Mouse (Mus musculus) midbrain, postnatal 0 days (tissue): Measurements from ENCODE around the gene Kti12. TPM values are rescaled to one million over a fixed set of nuclear protein-coding genes. Genes with fewer than 3 reads are reported as not detected.

Experiments used
- ATAC-seq: fragments of 200-750 bp; cut with Nextera tagmentation; 2 replicates; pipeline ENCODE4 v1.8.0; 2017; ENCODE audit warnings: moderate number of reproducible peaks, mild to moderate bottlenecking, moderate TSS enrichment, moderate library complexity; ENCODE audit not compliant: low FRiP score
- DNase-seq: peaks from one replicate; pipeline ENCODE4 v3.0.0-alpha.2; 2015; ENCODE audit warnings: low spot score
- H3K27ac ChIP-seq: fragments of 300-500 bp; sonication (generic); 2 replicates; pipeline ENCODE4 v1.5.1; 2014; ENCODE audit warnings: low read depth, mild to moderate bottlenecking, low read length, mixed read lengths
- H3K27me3 ChIP-seq: fragments of 300-500 bp; sonication (generic); 2 replicates; pipeline ENCODE4 v1.6.1; 2014; ENCODE audit warnings: low read length, control low read depth, mixed read lengths; ENCODE audit not compliant: insufficient read depth
- H3K36me3 ChIP-seq: fragments of 300-500 bp; sonication (generic); 2 replicates; pipeline ENCODE4 v1.6.1; 2014; ENCODE audit warnings: low read length, control low read depth, mixed read lengths; ENCODE audit not compliant: insufficient read depth
- H3K4me1 ChIP-seq: fragments of 300-500 bp; sonication (generic); 2 replicates; pipeline ENCODE4 v1.6.1; 2014; ENCODE audit warnings: mild to moderate bottlenecking, control low read depth, antibody characterized with exemption, low read length, mixed read lengths; ENCODE audit not compliant: insufficient read depth
- H3K4me2 ChIP-seq: fragments of 300-500 bp; sonication (generic); 2 replicates; pipeline ENCODE4 v1.6.1; 2014; ENCODE audit warnings: low read depth, mild to moderate bottlenecking, low read length, mixed read lengths; ENCODE audit not compliant: poor library complexity, severe bottlenecking
- H3K4me3 ChIP-seq: fragments of 300-500 bp; sonication (generic); 2 replicates; pipeline ENCODE4 v1.5.1; 2014; ENCODE audit warnings: low read depth, mild to moderate bottlenecking, low read length, moderate library complexity
- H3K9ac ChIP-seq: fragments of 300-500 bp; sonication (generic); replicated peaks from 2 replicates; pipeline ENCODE4 v1.6.1; 2014; ENCODE audit warnings: mild to moderate bottlenecking, low read length, moderate library complexity, mixed read lengths; ENCODE audit not compliant: poor library complexity, severe bottlenecking
- H3K9me3 ChIP-seq: fragments of 300-500 bp; sonication (generic); 2 replicates; pipeline ENCODE4 v1.6.1; 2016; ENCODE audit warnings: low read length, control low read depth
- CTCF ChIP-seq: IDR thresholded peaks from 2 replicates; pipeline ENCODE4 v1.5.1; 2016; ENCODE audit warnings: antibody characterized with exemption, mild to moderate bottlenecking
- WGBS: fragments of 180-500 bp; shearing (Covaris S2); extraction: QIAGEN DNeasy Blood & Tissue Kit; methylation state at CpG from one replicate; pipeline ENCODE4 v1.1.7; 2014; 5-methylcytosine and 5-hydroxymethylcytosine counted together
- polyA plus RNA-seq: library from polyadenylated mRNA; unstranded; fragments of >200 nt; fragmentation: Nextera tagmentation; extraction: Ambion mirVana; gene quantifications from 2 replicates; pipeline ENCODE4 v1.2.1, GENCODE M21; 2015
- total RNA-seq: library from RNA; depleted of rRNA; stranded (reverse); fragments of >200 nt; gene quantifications from 2 replicates; pipeline ENCODE4 v1.2.3, GENCODE M21; 2014; rRNA removed

The Kti12 gene
- total and polyA plus RNA-seq, 2 experiments from 2014 or later, result 21.2 to 34.4 TPM

DNA sequence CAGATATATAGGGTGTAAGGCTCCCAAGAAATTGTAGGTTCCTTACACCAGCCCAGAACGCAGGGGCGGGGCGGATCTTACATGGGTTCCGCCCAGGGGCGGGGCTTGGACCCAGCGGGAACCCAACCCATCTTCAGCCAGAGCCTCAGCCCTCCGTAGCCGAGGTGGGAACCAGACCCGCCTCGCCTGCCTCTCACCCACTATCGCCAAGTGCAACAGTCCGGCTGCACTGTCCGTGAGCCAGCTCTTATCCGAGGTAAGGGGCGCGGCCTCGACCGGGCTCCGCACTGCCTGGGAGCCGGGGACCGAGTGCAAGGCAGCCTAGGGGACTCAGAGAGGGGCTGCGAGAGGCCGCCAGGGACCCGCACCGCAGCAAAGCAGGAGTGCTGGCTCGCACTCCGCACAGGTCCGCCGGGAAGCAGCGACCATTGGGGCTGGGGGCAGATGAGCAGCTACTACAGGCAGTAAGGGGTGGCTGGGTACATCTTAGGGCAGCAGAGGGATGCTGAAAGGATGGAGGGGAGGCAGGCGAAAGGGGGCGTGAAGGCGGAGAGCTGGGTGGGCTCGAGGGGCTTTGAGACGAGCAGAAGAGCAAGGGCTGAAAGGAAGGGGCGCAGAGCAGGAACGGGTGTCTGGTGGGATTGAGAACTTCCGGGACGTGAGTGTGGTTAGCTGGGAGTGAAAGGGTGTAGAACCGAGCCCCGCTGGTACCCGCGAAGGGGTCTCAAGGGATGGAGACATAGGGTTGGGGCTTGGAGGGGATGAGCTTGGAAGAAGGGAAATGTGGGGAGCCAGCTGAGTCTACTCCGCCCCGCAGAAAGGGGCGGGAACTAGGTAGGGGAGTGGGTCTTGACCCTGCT is 31.6 kb downstream of the Kti12 start, which contains the start of gene Rab3b:
TSS of gene Rab3b (plus strand) at position 101 of the 860 bp plus-strand sequence.
- Histone ChIP-seq H3K4me2 (peak within 1 kb of the TSS; percentile 70), H3K27me3 (no peaks in the 10 kb centered on the region), H3K36me3 (no peaks in the 10 kb centered on the region), H3K9ac (peak within 1 kb of the TSS; percentile 87), H3K4me1 (no peaks in the 10 kb centered on the region), H3K4me3 (peak within 1 kb of the TSS; percentile 82), H3K27ac (peak within 1 kb of the TSS; percentile 74), H3K9me3 (no peaks in the 10 kb centered on the region)
- ATAC-seq, result peak; percentile 88
- under 1% methylated on average over 46 of the region's 46 CpGs for WGBS
- 0 out of 2 replicates have a peak, but pooled peaks have one; percentile 2 for TF ChIP-seq CTCF
- DNase-seq, result peak; percentile 80

DNA sequence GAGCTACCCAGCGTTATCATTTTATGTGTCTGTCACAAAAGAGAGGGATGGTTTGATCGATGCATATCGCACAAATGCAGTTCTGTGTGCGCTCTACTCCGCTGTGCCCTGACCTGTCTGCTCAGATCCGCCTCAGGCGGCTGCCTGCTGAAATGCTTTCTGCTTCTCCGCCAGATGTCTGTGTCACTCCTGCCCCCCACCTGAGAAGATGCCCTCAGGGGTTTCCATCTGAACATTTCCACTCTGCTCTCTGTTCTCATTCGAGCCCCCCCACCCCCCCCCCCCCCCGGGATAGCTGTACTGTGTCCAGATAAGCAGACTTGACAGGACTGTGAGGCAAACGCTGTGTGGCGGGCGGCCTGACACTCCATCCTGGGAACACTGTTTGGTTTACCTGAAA is 36.2 kb downstream of the Kti12 start:
- Histone ChIP-seq H3K27ac (no peak overlapping the region), H3K9ac (no peak overlapping the region), H3K4me2 (no peak overlapping the region), H3K27me3 (no peaks in the 10 kb centered on the region), H3K9me3 (no peaks in the 10 kb centered on the region), H3K4me3 (no peak overlapping the region), H3K36me3 (no peaks in the 10 kb centered on the region), H3K4me1 (no peaks in the 10 kb centered on the region)
- WGBS, result 54% methylated on average over 13 of the region's 13 CpGs
- no peak for TF ChIP-seq CTCF
- peak; percentile 12 for DNase-seq
- ATAC-seq, result no peak

DNA sequence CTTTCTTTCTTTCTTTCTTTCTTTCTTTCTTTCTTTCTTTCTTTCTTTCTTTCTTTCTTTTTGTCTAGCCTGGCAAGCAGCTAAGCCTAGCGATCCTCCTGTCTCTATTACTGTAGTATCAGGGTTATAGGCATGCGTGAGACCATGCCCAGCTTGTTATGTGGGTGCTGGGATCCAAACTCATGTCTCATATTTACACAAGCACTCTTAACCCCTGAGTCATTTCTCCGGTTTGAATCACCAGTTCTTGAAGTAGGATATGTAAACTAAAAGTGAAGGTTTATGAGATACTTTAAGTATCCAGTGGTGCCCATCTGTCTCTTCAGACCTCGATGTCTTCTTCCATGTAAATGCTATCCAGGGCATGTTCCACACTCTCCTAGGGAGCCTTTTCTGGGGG is 39.9 kb downstream of the Kti12 start:
- Histone ChIP-seq H3K9me3 (no peaks in the 10 kb centered on the region), H3K4me1 (no peaks in the 10 kb centered on the region), H3K27ac (no peak overlapping the region), H3K36me3 (0 out of 2 replicates have a peak, but pooled peaks cover 3% of the 10 kb centered on the region), H3K27me3 (no peaks in the 10 kb centered on the region), H3K9ac (no peak overlapping the region), H3K4me3 (no peak overlapping the region), H3K4me2 (no peak overlapping the region)
- DNase-seq, result no peak
- TF ChIP-seq CTCF, result no peak
- ATAC-seq, result no peak
- WGBS, result 92% methylated on average over 4 of the region's 4 CpGs

DNA sequence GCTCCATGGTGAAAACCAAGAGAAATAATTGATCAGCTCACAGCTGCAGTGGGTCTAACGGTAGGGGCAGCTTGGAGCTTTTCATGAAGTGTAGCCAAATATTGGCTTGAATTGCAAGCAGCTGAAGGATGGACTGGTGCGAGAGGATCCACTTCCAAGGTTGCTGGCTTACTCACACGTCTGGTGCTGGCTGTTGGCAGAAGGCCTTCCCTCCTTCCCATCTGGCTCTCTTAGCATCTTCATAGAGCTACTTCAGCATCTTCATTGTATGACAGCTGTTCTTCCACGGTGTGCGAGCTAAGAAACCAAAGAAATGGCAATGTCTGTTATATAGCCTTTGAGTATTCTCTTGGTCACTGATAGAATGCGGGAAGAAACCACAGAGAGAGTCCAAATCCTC is 43.3 kb downstream of the Kti12 start:
- H3K4me1 ChIP-seq, result no peaks in the 10 kb centered on the region
- H3K4me2 ChIP-seq, result no peak overlapping the region
- no peak overlapping the region for H3K4me3 ChIP-seq
- H3K27ac ChIP-seq, result no peak overlapping the region
- DNase-seq (peak; percentile 18), ATAC-seq (no peak)
- no peaks in the 10 kb centered on the region for H3K9me3 ChIP-seq
- no peak overlapping the region for H3K9ac ChIP-seq
- no peaks in the 10 kb centered on the region for H3K27me3 ChIP-seq
- 84% methylated on average over 6 of the region's 6 CpGs for WGBS
- no peak for TF ChIP-seq CTCF
- H3K36me3 ChIP-seq, result 0 out of 2 replicates have a peak, but pooled peaks cover 5% of the 10 kb centered on the region

Other genes with a start within 250 kb of the Kti12 start
- 36.1 and 45.5 TPM in 2 replicates for gene Cc2d1b, start 227.8 kb upstream of the Kti12 start, total RNA-seq
- gene Cc2d1b, start 227.8 kb upstream of the Kti12 start, polyA plus RNA-seq, result 19.9 and 20.2 TPM in 2 replicates
- gene 3110021N24Rik, start 128.1 kb upstream of the Kti12 start, total RNA-seq, result 0.16 and 0.38 TPM in 2 replicates
- 1.1 and 2.5 TPM in 2 replicates for gene 3110021N24Rik, start 128.1 kb upstream of the Kti12 start, polyA plus RNA-seq
- 29.9 and 36.0 TPM in 2 replicates for gene Zfyve9, start 67.0 kb upstream of the Kti12 start, total RNA-seq
- gene Zfyve9, start 67.0 kb upstream of the Kti12 start, polyA plus RNA-seq, result 7.2 and 9.1 TPM in 2 replicates
- gene Btf3l4, start 14.2 kb upstream of the Kti12 start, total RNA-seq, result 101 and 137 TPM in 2 replicates
- gene Btf3l4, start 14.2 kb upstream of the Kti12 start, polyA plus RNA-seq, result 156 and 164 TPM in 2 replicates
- 36.1 and 48.5 TPM in 2 replicates for gene Txndc12, start 13.2 kb upstream of the Kti12 start, total RNA-seq
- 59.7 and 61.0 TPM in 2 replicates for gene Txndc12, start 13.2 kb upstream of the Kti12 start, polyA plus RNA-seq
- 1.3 TPM in 1 of 2 replicates, not detected in the other for gene A730015C16Rik, start 834 bp downstream of the Kti12 start, total RNA-seq
- 0.83 and 1.1 TPM in 2 replicates for gene A730015C16Rik, start 834 bp downstream of the Kti12 start, polyA plus RNA-seq
- 81.8 and 94.5 TPM in 2 replicates for gene Rab3b, start 31.3 kb downstream of the Kti12 start, total RNA-seq
- gene Rab3b, start 31.3 kb downstream of the Kti12 start, polyA plus RNA-seq, result 316 and 318 TPM in 2 replicates
- 63.8 and 64.6 TPM in 2 replicates for gene Nrd1, start 152.9 kb downstream of the Kti12 start, total RNA-seq
- gene Nrd1, start 152.9 kb downstream of the Kti12 start, polyA plus RNA-seq, result 46.0 and 61.4 TPM in 2 replicates